Mouse (Mus musculus): ENCODE results near the gene Nudt6. TPM values are rescaled to one million over a fixed set of nuclear protein-coding genes. Genes with fewer than 3 reads are reported as not detected.

The Nudt6 gene
- polyA plus RNA-seq, 1 experiment from 2014 or later, result 11.4 TPM

GRCm38 (mm10) chr3:37426069-37426468 lies 6.1 kb upstream of the Nudt6 start:
- H3K4me3 ChIP-seq (ENCODE audit: low read depth, low read length), result no peak overlapping the region
- DNase-seq (no peak), ATAC-seq (no peak)
- H3K4me1 ChIP-seq (ENCODE audit: insufficient read depth), result peaks cover 13% of the 10 kb centered on the region
- H3K27ac ChIP-seq (ENCODE audit: low read depth), result no peak overlapping the region
- H3K4me2 ChIP-seq (ENCODE audit: low read depth, low read length), result no peak overlapping the region
- no peaks in the 10 kb centered on the region for H3K9me3 ChIP-seq (ENCODE audit: low read length)
- H3K27me3 ChIP-seq (ENCODE audit: insufficient read depth, low read length), result no peaks in the 10 kb centered on the region
- peaks cover 19% of the 10 kb centered on the region for H3K36me3 ChIP-seq (replicated peaks; ENCODE audit: insufficient read depth, low read length)
- WGBS (ENCODE audit: insufficient replicate concordance), result 87% methylated on average over 3 of the region's 3 CpGs
- TF ChIP-seq EP300 (IDR thresholded peaks at IDR 0.05; ENCODE audit: low read depth) (no peak), CTCF (IDR thresholded peaks at IDR 0.05; ENCODE audit: low read depth) (no peak)
- H3K9ac ChIP-seq (replicated peaks), result no peak overlapping the region

GRCm38 (mm10) chr3:37421179-37421578 lies 1.2 kb upstream of the Nudt6 start:
- H3K27me3 ChIP-seq (ENCODE audit: insufficient read depth, low read length), result no peaks in the 10 kb centered on the region
- DNase-seq, result no peak
- H3K9me3 ChIP-seq (ENCODE audit: low read length), result no peaks in the 10 kb centered on the region
- peak overlapping the region; percentile 99 for H3K4me3 ChIP-seq (ENCODE audit: low read depth, low read length)
- no peak for ATAC-seq
- H3K4me2 ChIP-seq (ENCODE audit: low read depth, low read length), result peak overlapping the region; percentile 92
- TF ChIP-seq CTCF (IDR thresholded peaks at IDR 0.05; ENCODE audit: low read depth) (no peak), EP300 (IDR thresholded peaks at IDR 0.05; ENCODE audit: low read depth) (no peak)
- peak overlapping the region; percentile 92 for H3K9ac ChIP-seq (replicated peaks)
- H3K36me3 ChIP-seq (replicated peaks; ENCODE audit: insufficient read depth, low read length), result peaks cover 11% of the 10 kb centered on the region
- WGBS (ENCODE audit: insufficient replicate concordance), result 12% methylated on average over 3 of the region's 3 CpGs
- peak overlapping the region; percentile 96 for H3K27ac ChIP-seq (ENCODE audit: low read depth)
- peaks cover 19% of the 10 kb centered on the region for H3K4me1 ChIP-seq (ENCODE audit: insufficient read depth)

GRCm38 (mm10) chr3:37420641-37421040 lies 630 bp upstream of the Nudt6 start:
- H3K27ac ChIP-seq (ENCODE audit: low read depth), result peak overlapping the region; percentile 96
- WGBS (ENCODE audit: insufficient replicate concordance), result under 1% methylated on average over 24 of the region's 24 CpGs
- H3K4me1 ChIP-seq (ENCODE audit: insufficient read depth), result peaks cover 19% of the 10 kb centered on the region
- peak overlapping the region; percentile 92 for H3K9ac ChIP-seq (replicated peaks)
- TF ChIP-seq EP300 (IDR thresholded peaks at IDR 0.05; ENCODE audit: low read depth) (no peak), CTCF (IDR thresholded peaks at IDR 0.05; ENCODE audit: low read depth) (no peak)
- no peaks in the 10 kb centered on the region for H3K27me3 ChIP-seq (ENCODE audit: insufficient read depth, low read length)
- no peak for ATAC-seq
- DNase-seq, result no peak
- peak overlapping the region; percentile 92 for H3K4me2 ChIP-seq (ENCODE audit: low read depth, low read length)
- peak overlapping the region; percentile 99 for H3K4me3 ChIP-seq (ENCODE audit: low read depth, low read length)
- H3K9me3 ChIP-seq (ENCODE audit: low read length), result no peaks in the 10 kb centered on the region
- peaks cover 8% of the 10 kb centered on the region; the same call in 1 of the 2 replicates for H3K36me3 ChIP-seq (replicated peaks; ENCODE audit: insufficient read depth, low read length)

GRCm38 (mm10) chr3:37419458-37419991 lies 486 bp downstream of the Nudt6 start, which contains the start of gene Spata5:
TSS of gene Spata5 (plus strand) at chr3:37419896.
- peaks cover 19% of the 10 kb centered on the region for H3K4me1 ChIP-seq (ENCODE audit: insufficient read depth)
- H3K9me3 ChIP-seq (ENCODE audit: low read length), result no peaks in the 10 kb centered on the region
- DNase-seq, result peak; percentile 100
- TF ChIP-seq CTCF (IDR thresholded peaks at IDR 0.05; ENCODE audit: low read depth) (no peak), EP300 (IDR thresholded peaks at IDR 0.05; ENCODE audit: low read depth) (no peak)
- peak within 1 kb of the TSS; percentile 97 for H3K27ac ChIP-seq (ENCODE audit: low read depth)
- no peaks in the 10 kb centered on the region for H3K27me3 ChIP-seq (ENCODE audit: insufficient read depth, low read length)
- peak; percentile 88 for ATAC-seq
- H3K9ac ChIP-seq (replicated peaks), result peak within 1 kb of the TSS; percentile 92
- H3K36me3 ChIP-seq (replicated peaks; ENCODE audit: insufficient read depth, low read length), result no peaks in the 10 kb centered on the region
- H3K4me2 ChIP-seq (ENCODE audit: low read depth, low read length), result peak within 1 kb of the TSS; percentile 92
- under 1% methylated on average over 42 of the region's 50 CpGs for WGBS (ENCODE audit: insufficient replicate concordance)
- H3K4me3 ChIP-seq (ENCODE audit: low read depth, low read length), result peak within 1 kb of the TSS; percentile 99

GRCm38 (mm10) chr3:37418961-37419457 lies 1.0 kb downstream of the Nudt6 start:
- 0% methylated on average over 28 of the region's 30 CpGs for WGBS (ENCODE audit: insufficient replicate concordance)
- no peaks in the 10 kb centered on the region for H3K27me3 ChIP-seq (ENCODE audit: insufficient read depth, low read length)
- no peaks in the 10 kb centered on the region for H3K36me3 ChIP-seq (replicated peaks; ENCODE audit: insufficient read depth, low read length)
- peak overlapping the region; percentile 97 for H3K27ac ChIP-seq (ENCODE audit: low read depth)
- H3K4me1 ChIP-seq (ENCODE audit: insufficient read depth), result peaks cover 19% of the 10 kb centered on the region
- H3K9me3 ChIP-seq (ENCODE audit: low read length), result no peaks in the 10 kb centered on the region
- no peak for TF ChIP-seq EP300 (IDR thresholded peaks at IDR 0.05; ENCODE audit: low read depth)
- peak; percentile 42 for TF ChIP-seq CTCF (IDR thresholded peaks at IDR 0.05; ENCODE audit: low read depth)
- H3K4me3 ChIP-seq (ENCODE audit: low read depth, low read length), result peak overlapping the region; percentile 99
- H3K9ac ChIP-seq (replicated peaks), result peak overlapping the region; percentile 83
- DNase-seq (no peak), ATAC-seq (peak; percentile 47)
- peak overlapping the region; percentile 92 for H3K4me2 ChIP-seq (ENCODE audit: low read depth, low read length)

- no peaks in the 10 kb centered on the region for H3K27me3 ChIP-seq (ENCODE audit: insufficient read depth, low read length)
- no peak for DNase-seq
- H3K36me3 ChIP-seq (replicated peaks; ENCODE audit: insufficient read depth, low read length), result no peaks in the 10 kb centered on the region
- no peak for TF ChIP-seq EP300 (IDR thresholded peaks at IDR 0.05; ENCODE audit: low read depth)
- no peak for TF ChIP-seq CTCF (IDR thresholded peaks at IDR 0.05; ENCODE audit: low read depth)
- no peak for ATAC-seq
- peak overlapping the region; percentile 83; the same call in 1 of the 2 replicates for H3K9ac ChIP-seq (replicated peaks)
- peak overlapping the region; percentile 92 for H3K4me2 ChIP-seq (ENCODE audit: low read depth, low read length)
- H3K4me1 ChIP-seq (ENCODE audit: insufficient read depth), result peaks cover 19% of the 10 kb centered on the region
- H3K4me3 ChIP-seq (ENCODE audit: low read depth, low read length), result peak overlapping the region; percentile 99; the same call in 1 of the 2 replicates
- 63% methylated on average over 5 of the region's 5 CpGs for WGBS (ENCODE audit: insufficient replicate concordance)
- peak overlapping the region; percentile 97 for H3K27ac ChIP-seq (ENCODE audit: low read depth)
- H3K9me3 ChIP-seq (ENCODE audit: low read length), result no peaks in the 10 kb centered on the region
Observed at GRCm38 (mm10) chr3:37418341-37418740, 1.7 kb downstream of the Nudt6 start.
